Mouse (Mus musculus): ENCODE measurements around the gene Rab1a.
A peak's percentile ranks its signal among the peaks of the same experiment; 100 is the strongest.
"Not testable (repeated sequence)": the region's sequence is repeated elsewhere in the genome, so short reads cannot be mapped to it uniquely, and the experiment has no call there.

The Rab1a gene

GRCm38 (mm10) chr11:20221671-20222070 lies 20.4 kb downstream of the Rab1a start:
- not testable (repeated sequence) for DNase-seq

- no peak for DNase-seq
Measured at GRCm38 (mm10) chr11:20224196-20224595, 23.0 kb downstream of the Rab1a start.

DNA sequence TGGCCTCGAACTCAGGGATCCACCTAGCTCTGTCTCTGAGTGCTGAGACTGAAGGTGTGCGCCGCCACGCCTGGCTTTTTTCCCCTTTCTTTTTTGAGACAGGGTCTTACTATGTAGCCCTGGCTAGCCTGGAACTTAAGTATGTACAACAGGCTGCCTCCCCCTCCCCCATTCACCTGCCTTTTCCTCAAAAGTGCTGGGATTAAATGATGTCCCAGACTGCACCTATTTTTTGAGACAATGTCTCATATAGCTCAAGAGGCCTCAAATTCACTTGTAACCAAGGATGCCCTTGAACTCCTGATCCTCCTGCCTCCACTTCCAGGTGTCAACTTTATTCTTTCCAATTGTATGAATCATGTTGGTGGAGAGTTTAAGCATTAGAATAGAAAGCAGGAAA lies 24.7 kb downstream of the Rab1a start:
- DNase-seq: no peak

- DNase-seq: no peak
Measured at GRCm38 (mm10) chr11:20228666-20229065, 27.4 kb downstream of the Rab1a start.

- no peak for DNase-seq
Measured at GRCm38 (mm10) chr11:20229311-20229710, 28.1 kb downstream of the Rab1a start.

GRCm38 (mm10) chr11:20230286-20230685 lies 29.1 kb downstream of the Rab1a start:
- DNase-seq: no peak

DNA sequence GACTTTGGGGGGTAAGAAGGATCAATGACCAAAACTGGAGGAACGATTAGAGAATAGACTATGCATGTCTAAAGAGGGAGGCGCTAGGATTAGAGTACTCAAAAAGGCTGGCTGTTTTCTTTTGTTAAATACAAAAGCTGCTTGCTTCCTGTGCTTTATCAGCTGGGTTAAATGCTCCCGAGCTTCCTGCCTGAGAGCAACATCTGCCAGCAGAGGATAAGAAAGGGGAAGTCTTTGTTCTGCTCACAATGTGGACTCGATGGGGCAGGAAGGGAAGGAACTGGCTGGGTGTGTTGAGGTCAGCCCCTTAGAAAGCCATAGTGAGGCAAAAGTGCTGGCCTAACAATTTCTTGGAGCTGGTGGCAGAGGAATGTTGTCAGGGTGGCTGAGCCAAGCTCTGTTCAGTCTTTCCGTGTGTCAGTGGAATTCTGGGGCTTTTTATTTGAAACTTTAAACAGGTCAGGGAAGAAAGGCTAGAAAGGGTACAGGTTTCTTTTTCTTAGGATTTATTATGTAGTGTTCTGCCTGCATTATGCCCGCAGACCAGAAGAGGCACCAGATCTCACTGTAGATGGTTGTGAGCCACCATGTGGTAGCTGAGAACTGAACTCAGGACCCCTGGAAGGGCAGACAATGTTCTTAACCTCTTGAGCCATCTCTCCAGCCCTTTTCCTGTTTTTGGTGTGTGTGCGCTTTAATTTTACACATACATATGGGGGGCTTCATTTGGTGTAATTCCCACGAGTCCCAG lies 30.1 kb downstream of the Rab1a start:
- peak; percentile 81 for DNase-seq

- DNase-seq: no peak
Measured at GRCm38 (mm10) chr11:20232016-20232755, 31.0 kb downstream of the Rab1a start.

DNA sequence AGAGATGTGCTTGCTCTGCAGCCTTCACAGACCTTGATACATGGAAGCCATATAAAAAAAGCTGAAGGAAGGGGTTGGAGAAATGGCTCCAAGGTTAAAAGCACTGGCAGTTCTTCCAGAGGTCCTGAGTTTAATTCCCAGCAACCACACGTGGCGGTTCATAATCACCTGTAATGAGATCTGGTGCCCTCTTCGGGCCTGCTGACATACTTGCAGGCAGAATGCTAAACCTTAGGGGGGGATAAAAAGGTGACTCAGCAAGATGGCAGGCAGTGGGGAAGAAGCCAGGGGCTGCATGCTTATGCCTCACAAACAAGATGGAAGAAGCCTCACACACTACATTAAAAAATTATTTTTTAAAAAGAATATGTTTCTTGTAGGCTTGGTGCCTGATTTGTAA lies 33.0 kb downstream of the Rab1a start:
- DNase-seq: no peak

- no peak for DNase-seq
Measured at GRCm38 (mm10) chr11:20237018-20237417, 35.8 kb downstream of the Rab1a start.

- no peak for DNase-seq
Measured at GRCm38 (mm10) chr11:20237976-20238375, 36.7 kb downstream of the Rab1a start.

GRCm38 (mm10) chr11:20239279-20239861 lies 38.1 kb downstream of the Rab1a start:
- no peak for DNase-seq

GRCm38 (mm10) chr11:20240331-20240730 lies 39.1 kb downstream of the Rab1a start:
- no peak for DNase-seq

DNA sequence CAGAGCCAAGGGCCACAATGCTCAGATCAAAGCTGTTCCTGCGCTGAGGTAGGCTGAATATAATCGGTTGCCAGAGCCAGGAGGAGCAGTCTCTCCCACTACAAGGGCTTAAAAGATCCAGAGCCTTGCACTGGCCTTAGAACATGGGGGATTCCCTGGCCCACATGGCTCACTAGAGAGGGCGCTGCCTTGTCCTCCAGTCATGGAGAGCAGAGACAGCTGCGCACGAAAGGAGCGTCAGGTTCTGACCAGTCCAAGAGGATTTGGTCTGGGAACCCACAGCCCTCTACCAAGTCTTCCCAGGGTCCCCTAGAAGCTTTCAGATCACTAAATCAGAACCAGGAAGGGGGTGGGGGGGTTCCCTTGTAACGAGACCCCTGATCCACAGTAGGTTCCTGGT lies 40.1 kb downstream of the Rab1a start:
- no peak for DNase-seq

- no peak for DNase-seq
Measured at GRCm38 (mm10) chr11:20242366-20243056, 41.3 kb downstream of the Rab1a start.

- DNase-seq: no peak
Measured at GRCm38 (mm10) chr11:20243214-20243913, 42.1 kb downstream of the Rab1a start.

- no peak for DNase-seq
Measured at GRCm38 (mm10) chr11:20244336-20245290, 43.4 kb downstream of the Rab1a start.

GRCm38 (mm10) chr11:20245316-20245715 lies 44.1 kb downstream of the Rab1a start:
- DNase-seq: no peak

DNA sequence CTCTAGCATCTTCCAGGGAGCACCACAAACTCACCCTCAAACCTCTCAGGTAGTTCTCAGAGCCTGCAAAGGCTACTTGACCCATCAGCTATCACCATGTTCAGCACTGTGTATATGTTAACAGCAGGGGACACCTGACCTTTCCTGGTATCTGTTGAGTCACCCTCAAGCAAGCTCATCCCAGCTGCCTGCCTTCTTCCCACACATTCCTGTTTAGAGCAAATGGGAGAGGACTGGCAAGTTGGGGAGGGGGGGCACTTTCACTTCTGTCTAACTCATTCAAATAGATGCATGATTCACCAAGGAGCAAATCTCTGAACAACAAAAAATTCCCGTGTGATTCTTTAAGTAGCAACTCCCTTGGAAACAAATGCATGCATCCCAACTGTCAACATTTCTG lies 45.4 kb downstream of the Rab1a start:
- DNase-seq: peak; percentile 49

DNA sequence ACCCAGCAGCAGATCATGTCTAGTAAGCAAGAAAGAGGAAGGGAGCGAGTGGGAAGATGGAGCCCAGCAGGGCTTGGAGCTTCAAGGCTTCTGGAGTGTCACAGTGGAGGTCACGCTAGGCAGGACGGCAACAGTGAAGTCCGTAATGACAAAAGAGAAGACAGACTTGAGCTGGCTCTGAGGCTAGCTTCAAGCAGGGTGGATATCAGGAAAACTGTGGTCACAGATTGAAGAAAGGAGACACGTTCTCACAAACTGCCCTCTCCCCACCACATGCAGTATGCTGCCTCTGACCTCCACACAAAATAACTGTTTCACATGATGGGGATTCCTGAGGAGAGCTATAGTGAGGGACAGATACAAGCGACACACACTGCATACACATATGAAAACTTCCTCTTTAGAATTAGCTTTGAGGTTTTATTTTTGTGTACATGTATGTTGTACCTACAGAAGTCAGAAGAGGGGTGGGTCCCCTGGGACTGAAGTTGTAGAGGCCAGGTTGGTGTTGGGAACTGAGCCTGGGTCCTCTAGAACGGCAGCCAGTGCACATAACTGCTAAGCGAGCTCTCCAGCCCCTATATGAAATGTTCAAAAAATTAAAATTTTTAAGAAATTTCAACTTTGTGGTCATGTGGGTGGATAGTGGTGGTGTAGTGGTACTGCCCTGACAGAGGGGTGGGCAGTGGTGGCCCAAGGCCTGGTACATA lies 46.1 kb downstream of the Rab1a start:
- DNase-seq: no peak

- DNase-seq: peak; percentile 46
Measured at GRCm38 (mm10) chr11:20248277-20248676, 47.0 kb downstream of the Rab1a start.
